Mouse (Mus musculus) hindbrain, embryonic 10.5 days (tissue): Measurements from ENCODE around the gene Vps33b. TPM values are rescaled to one million over a fixed set of nuclear protein-coding genes. Genes with fewer than 3 reads are reported as not detected.
"Not testable (repeated sequence)": the region's sequence is repeated elsewhere in the genome, so short reads cannot be mapped to it uniquely, and the experiment has no call there.

Source experiments
- DNase-seq: peaks from one replicate; pipeline ENCODE4 v3.0.0-alpha.2; 2017; ENCODE audit warnings: low spot score
- H3K27ac ChIP-seq: fragments of 300-500 bp; sonication (generic); 2 replicates; pipeline ENCODE4 v1.5.1; 2016; ENCODE audit warnings: mild to moderate bottlenecking, moderate library complexity
- H3K27me3 ChIP-seq: fragments of 300-500 bp; sonication (generic); 2 replicates; pipeline ENCODE4 v1.6.1; 2016; ENCODE audit warnings: mild to moderate bottlenecking; ENCODE audit not compliant: poor library complexity, insufficient read depth, severe bottlenecking
- H3K36me3 ChIP-seq: fragments of 300-500 bp; sonication (generic); 2 replicates; pipeline ENCODE4 v1.6.1; 2016; ENCODE audit warnings: mild to moderate bottlenecking, moderate library complexity
- H3K4me1 ChIP-seq: fragments of 300-500 bp; sonication (generic); replicated peaks from 2 replicates; pipeline ENCODE4 v1.6.1; 2016; ENCODE audit warnings: mild to moderate bottlenecking
- H3K4me3 ChIP-seq: fragments of 300-500 bp; sonication (generic); 2 replicates; pipeline ENCODE4 v1.5.1; 2016; ENCODE audit warnings: mild to moderate bottlenecking, moderate library complexity
- H3K9me3 ChIP-seq: fragments of 300-500 bp; sonication (generic); 2 replicates; pipeline ENCODE4 v1.6.1; 2016; ENCODE audit warnings: mild to moderate bottlenecking, moderate library complexity
- WGBS: fragments of 180-500 bp; shearing (Covaris S2); methylation state at CpG from one replicate; pipeline ENCODE4 v1.1.7; 2016; 5-methylcytosine and 5-hydroxymethylcytosine counted together
- polyA plus RNA-seq: library from polyadenylated mRNA; unstranded; fragments of >200 nt; fragmentation: Nextera tagmentation; extraction: Ambion mirVana; gene quantifications from 2 replicates; pipeline ENCODE4 v1.2.1, GENCODE M21; 2016

The Vps33b gene
- polyA plus RNA-seq, 1 experiment from 2014 or later = 19.6 TPM

- no peak overlapping the region for H3K27ac ChIP-seq
- H3K36me3 ChIP-seq = peaks cover 97% of the 10 kb centered on the region
- H3K9me3 ChIP-seq = no peaks in the 10 kb centered on the region
- H3K4me1 ChIP-seq = peaks cover 14% of the 10 kb centered on the region
- H3K4me3 ChIP-seq = no peak overlapping the region
- WGBS = 84% methylated on average over 2 of the region's 2 CpGs
- H3K27me3 ChIP-seq = no peaks in the 10 kb centered on the region
- DNase-seq = no peak
Observed at GRCm38 (mm10) chr7:80301522-80301921, 32.1 kb downstream of the Vps33b start.

GRCm38 (mm10) chr7:80307766-80308165 lies 38.3 kb downstream of the Vps33b start:
- DNase-seq = no peak
- no peaks in the 10 kb centered on the region for H3K4me1 ChIP-seq
- no peaks in the 10 kb centered on the region for H3K9me3 ChIP-seq
- 86% methylated on average over 3 of the region's 3 CpGs for WGBS
- no peak overlapping the region for H3K4me3 ChIP-seq
- H3K36me3 ChIP-seq = peaks cover 100% of the 10 kb centered on the region
- no peaks in the 10 kb centered on the region for H3K27me3 ChIP-seq
- H3K27ac ChIP-seq = no peak overlapping the region

DNA sequence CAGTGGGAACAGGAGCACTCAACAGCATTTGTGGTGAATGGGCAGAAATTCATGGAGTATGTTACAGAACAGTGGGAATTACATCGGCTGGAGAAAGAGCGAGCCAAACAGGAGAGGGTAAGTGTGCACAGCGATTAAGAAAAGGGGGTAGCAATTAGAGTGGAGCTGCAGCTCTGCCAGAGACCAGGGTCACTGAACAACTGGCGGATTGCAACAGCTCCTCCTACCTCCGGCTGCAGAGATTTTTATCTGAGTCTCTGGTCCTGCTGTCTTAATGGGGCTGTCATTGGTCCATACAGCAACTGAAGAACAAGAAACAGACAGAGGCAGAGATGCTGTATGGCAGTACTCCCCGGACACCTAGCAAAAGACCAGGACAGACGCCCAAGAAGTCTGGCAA lies 41.3 kb downstream of the Vps33b start:
- H3K9me3 ChIP-seq = no peaks in the 10 kb centered on the region
- no peak overlapping the region for H3K4me3 ChIP-seq
- DNase-seq = no peak
- H3K27me3 ChIP-seq = no peaks in the 10 kb centered on the region
- H3K36me3 ChIP-seq = peaks cover 100% of the 10 kb centered on the region
- WGBS = 88% methylated on average over 7 of the region's 7 CpGs
- no peak overlapping the region for H3K27ac ChIP-seq
- H3K4me1 ChIP-seq = no peaks in the 10 kb centered on the region

DNA sequence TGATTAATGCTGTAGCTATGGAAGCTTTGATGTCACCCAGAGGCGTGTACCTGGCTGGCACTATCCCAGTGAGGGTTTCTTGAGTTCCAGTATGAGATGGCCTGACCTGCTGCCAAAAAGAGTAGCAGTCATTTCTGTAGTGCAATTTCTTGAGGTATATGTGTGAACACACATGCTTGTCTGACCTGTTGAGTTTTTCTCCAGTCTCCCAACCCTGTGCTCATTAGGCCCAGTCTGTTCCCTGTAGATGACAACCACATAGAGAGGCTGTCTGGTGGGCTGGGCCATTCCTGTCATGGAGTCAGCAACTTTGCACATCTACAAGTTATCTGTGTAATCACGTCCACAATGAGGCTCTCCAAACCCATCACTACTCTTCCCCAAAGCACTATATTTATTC lies 46.3 kb downstream of the Vps33b start:
- 86% methylated on average over 2 of the region's 2 CpGs for WGBS
- H3K36me3 ChIP-seq = peaks cover 95% of the 10 kb centered on the region

GRCm38 (mm10) chr7:80317439-80318115 lies 48.1 kb downstream of the Vps33b start:
- Histone ChIP-seq H3K36me3 (peaks cover 86% of the 10 kb centered on the region), H3K27me3 (no peaks in the 10 kb centered on the region), H3K9me3 (no peaks in the 10 kb centered on the region), H3K27ac (no peak overlapping the region), H3K4me3 (no peak overlapping the region), H3K4me1 (peaks cover 10% of the 10 kb centered on the region)
- no peak for DNase-seq
- 75% methylated on average over 1 of the region's 1 CpGs for WGBS

More for the DNA sequence above, 46.3 kb downstream of the Vps33b start:
- Histone ChIP-seq H3K9me3 (no peaks in the 10 kb centered on the region), H3K27me3 (no peaks in the 10 kb centered on the region), H3K4me3 (no peak overlapping the region), H3K27ac (no peak overlapping the region), H3K4me1 (peaks cover 4% of the 10 kb centered on the region; the same call in 1 of the 2 replicates)
- DNase-seq = no peak

DNA sequence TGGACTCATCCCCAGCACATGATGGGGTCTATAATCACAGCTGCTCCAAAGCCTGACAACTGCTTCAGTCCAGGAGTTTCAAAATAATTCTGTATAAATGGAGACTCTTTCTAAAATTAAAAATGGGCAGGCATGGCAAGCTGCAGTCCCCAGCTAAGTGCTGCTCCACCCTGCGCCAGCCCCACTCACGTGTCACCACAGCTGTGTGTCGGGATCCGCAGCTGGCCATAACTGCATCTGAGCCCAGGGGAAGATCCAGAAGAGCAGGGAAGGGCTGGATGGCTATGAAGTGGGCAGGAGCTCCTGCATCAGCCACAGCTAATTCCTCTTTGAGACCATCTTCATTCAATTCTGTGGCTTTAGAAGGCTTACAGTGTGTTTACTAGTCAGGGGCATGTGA lies 49.2 kb downstream of the Vps33b start:
- H3K36me3 ChIP-seq = peaks cover 75% of the 10 kb centered on the region
- no peak overlapping the region for H3K4me3 ChIP-seq
- peaks cover 20% of the 10 kb centered on the region for H3K4me1 ChIP-seq
- no peaks in the 10 kb centered on the region for H3K9me3 ChIP-seq
- DNase-seq = no peak
- no peak overlapping the region for H3K27ac ChIP-seq
- 91% methylated on average over 4 of the region's 4 CpGs for WGBS
- H3K27me3 ChIP-seq = no peaks in the 10 kb centered on the region

DNA sequence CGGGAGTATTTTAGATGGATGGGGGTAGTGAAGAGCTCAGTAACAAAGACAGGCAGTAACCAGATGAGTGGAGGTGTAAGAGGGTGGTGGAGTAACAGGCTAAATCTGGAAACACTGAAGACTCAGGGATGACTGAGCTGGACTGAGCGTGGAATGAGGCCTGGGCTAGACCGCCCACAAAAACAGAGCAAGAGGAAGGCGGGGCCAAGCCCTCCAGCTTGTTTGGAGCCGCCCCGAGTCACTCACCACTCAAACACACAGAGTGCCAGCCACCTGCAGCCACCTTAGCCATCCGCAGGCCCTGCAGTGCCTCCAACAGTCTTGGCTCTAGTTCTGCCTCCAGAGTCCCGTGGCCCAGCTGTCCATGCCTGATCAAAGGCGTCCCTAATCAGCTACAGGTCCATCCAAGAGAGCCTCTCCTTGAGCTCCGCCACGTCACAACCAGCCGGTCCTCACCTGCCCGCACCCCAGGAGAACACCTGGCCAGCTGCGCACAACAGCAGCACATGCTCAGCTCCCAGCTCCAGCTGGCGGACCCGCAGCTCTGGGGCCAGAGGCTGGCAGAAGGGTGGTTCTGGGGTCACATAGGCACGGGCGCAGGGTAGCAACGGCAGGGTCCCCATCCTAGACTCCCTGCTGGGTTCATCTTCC lies 50.5 kb downstream of the Vps33b start:
- Histone ChIP-seq H3K4me3 (no peak overlapping the region), H3K4me1 (peaks cover 21% of the 10 kb centered on the region), H3K9me3 (no peaks in the 10 kb centered on the region), H3K27me3 (no peaks in the 10 kb centered on the region), H3K27ac (0 out of 2 replicates have a peak overlapping the region, but pooled peaks have one; percentile 35), H3K36me3 (peaks cover 63% of the 10 kb centered on the region)
- 86% methylated on average over 19 of the region's 19 CpGs for WGBS
- DNase-seq = no peak

GRCm38 (mm10) chr7:80323336-80323735 lies 53.9 kb downstream of the Vps33b start:
- no peak for DNase-seq
- Histone ChIP-seq H3K4me1 (peaks cover 28% of the 10 kb centered on the region), H3K9me3 (no peaks in the 10 kb centered on the region), H3K36me3 (peaks cover 67% of the 10 kb centered on the region), H3K4me3 (peak overlapping the region; percentile 61), H3K27me3 (no peaks in the 10 kb centered on the region), H3K27ac (peak overlapping the region; percentile 92)
- 25% methylated on average over 8 of the region's 8 CpGs for WGBS

DNA sequence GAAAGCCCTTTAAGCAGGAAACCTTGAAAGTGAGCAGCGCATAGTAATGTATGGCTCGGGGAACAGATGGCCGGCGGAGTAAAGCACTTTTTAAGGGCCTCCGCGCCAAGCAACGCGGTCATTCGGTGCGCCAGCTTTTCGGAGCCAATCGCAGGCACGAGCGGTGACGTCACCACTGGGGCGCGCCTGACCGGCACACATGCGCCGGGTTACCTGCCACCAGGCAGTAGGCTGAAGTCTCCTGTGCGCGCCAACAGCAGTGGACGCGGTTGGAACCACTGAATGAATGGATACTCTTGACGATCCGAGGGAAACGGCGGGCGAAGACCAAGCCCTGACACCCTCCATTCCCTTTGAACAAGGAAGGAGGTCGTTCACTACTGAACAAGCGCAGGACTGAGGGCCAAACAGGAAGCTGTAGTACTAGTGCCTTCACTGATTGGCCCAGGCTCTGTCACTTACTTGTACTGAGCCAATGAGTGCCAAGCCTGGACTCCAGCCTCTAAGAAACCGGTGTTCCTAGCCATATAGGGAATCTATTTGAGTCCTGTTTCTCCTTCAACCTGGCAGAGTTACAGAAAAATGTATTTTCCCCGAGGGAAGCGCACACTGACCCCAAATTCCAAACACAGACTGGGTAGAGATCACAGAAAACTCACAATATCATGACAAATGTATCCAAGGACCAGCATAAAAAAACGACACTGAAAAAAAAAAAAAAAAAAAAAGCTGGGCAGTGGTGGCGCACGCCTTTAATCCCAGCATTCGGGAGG lies 54.8 kb downstream of the Vps33b start, which contains the start of gene Rccd1:
Gene Rccd1, minus strand, starts transcription at position 412 of the 773 bp plus-strand sequence.
- Histone ChIP-seq H3K27me3 (no peaks in the 10 kb centered on the region), H3K4me3 (peak within 1 kb of the TSS; percentile 61), H3K9me3 (no peaks in the 10 kb centered on the region), H3K4me1 (peaks cover 28% of the 10 kb centered on the region), H3K27ac (peak within 1 kb of the TSS; percentile 92), H3K36me3 (peaks cover 67% of the 10 kb centered on the region)
- WGBS = 4% methylated on average over 38 of the region's 38 CpGs
- peak; percentile 97 for DNase-seq

DNA sequence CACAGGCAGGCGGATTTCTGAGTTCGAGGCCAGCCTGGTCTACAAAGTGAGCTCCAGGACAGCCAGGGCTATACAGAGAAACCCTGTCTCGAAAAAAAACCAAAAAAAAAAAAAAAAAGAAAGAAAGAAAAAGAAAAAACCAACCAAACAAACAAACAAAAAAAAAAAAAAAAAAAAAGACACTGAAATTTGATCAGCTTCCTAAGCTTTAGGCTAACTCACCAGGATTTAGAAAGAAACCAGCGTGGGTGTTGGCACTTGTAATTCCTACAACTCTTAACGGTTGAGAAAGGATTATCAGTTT lies 55.3 kb downstream of the Vps33b start:
- WGBS = 55% methylated on average over 5 of the region's 5 CpGs
- H3K27ac ChIP-seq, H3K4me3 ChIP-seq, DNase-seq, H3K27me3 ChIP-seq, H3K9me3 ChIP-seq: not testable (repeated sequence)
- Histone ChIP-seq H3K4me1 (peaks cover 28% of the 10 kb centered on the region), H3K36me3 (peaks cover 67% of the 10 kb centered on the region)

- peaks cover 24% of the 10 kb centered on the region for H3K4me1 ChIP-seq
- H3K27ac ChIP-seq = no peak overlapping the region
- no peak overlapping the region for H3K4me3 ChIP-seq
- H3K9me3 ChIP-seq = no peaks in the 10 kb centered on the region
- 96% methylated on average over 16 of the region's 16 CpGs for WGBS
- DNase-seq = no peak
- H3K27me3 ChIP-seq = no peaks in the 10 kb centered on the region
- peaks cover 67% of the 10 kb centered on the region for H3K36me3 ChIP-seq
Observed at GRCm38 (mm10) chr7:80325292-80325868, 55.9 kb downstream of the Vps33b start.

DNA sequence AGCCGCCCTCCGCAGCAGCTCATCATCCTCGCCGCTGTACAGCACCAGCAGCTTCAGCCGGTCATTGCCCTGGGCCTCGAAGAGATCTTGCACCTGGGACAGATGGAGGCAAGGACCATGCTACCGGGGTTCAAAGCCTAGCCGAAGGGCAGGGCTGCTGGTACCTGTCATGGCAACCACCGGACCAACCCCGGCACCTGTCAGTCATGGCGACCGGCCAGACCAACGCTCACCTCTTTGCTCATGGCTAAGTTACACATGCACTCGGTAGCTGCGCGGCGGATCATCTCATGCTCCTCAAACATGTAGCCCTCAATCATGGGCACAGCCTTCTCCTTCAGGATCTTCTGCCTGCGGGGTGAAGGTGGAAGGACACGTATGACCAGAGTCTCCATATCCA lies 56.6 kb downstream of the Vps33b start:
- Histone ChIP-seq H3K27me3 (no peaks in the 10 kb centered on the region), H3K4me1 (peaks cover 24% of the 10 kb centered on the region), H3K36me3 (peaks cover 67% of the 10 kb centered on the region), H3K9me3 (no peaks in the 10 kb centered on the region), H3K27ac (no peak overlapping the region), H3K4me3 (no peak overlapping the region)
- 95% methylated on average over 19 of the region's 19 CpGs for WGBS
- DNase-seq = no peak

GRCm38 (mm10) chr7:80330278-80330677 lies 60.8 kb downstream of the Vps33b start:
- H3K9me3 ChIP-seq = peaks cover 7% of the 10 kb centered on the region; the same call in 1 of the 2 replicates
- WGBS = 89% methylated on average over 8 of the region's 8 CpGs
- H3K36me3 ChIP-seq = peaks cover 100% of the 10 kb centered on the region
- H3K27me3 ChIP-seq = no peaks in the 10 kb centered on the region
- DNase-seq = no peak
- H3K4me1 ChIP-seq = peaks cover 4% of the 10 kb centered on the region
- H3K27ac ChIP-seq = no peak overlapping the region
- H3K4me3 ChIP-seq = no peak overlapping the region
